29 mouse cellular contexts compared by ENCODE assay signal in the genomic region with DNA sequence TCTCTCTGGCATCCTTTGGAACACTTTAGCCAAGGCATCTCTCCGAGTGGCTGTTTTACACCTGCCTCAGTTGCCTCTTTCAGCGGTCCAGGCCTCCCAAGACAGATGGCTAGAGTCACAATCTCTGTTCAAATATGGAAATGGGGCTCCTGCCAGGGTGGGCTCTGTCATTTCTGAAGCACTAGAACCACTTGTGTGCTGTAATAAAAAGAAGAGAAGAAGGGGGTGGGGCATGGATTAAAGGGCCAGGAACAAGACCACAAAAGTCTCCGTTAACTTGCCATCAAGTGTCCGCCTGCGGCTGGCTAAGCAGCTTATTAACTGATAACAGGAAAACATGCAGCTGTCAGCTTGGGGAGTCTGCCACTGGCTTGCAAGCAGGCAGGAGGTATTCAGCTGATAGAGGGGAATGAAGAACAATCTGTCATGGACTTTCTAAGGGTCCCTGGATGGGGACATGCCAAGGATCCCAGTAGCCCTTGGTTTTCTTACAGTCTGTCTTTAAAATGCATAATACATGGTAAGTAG.
DNase-seq lines count a peak whose midpoint lies in the region; ATAC-seq and TF ChIP-seq lines count a peak whose summit lies in the region.
"Had no signal": no experiment of that assay in that cellular context is flagged by ENCODE, and none has a peak within 500 bp of the region (broad histone marks: within the 10 kb centered on the region; RNA-seq: fewer than 3 reads in every experiment).

No protein-coding gene starts in this region.

- TF ChIP-seq CTCF in midbrain, postnatal 0 days (IDR thresholded peaks at IDR 0.05) = no peak

- no peaks in the 10 kb centered on the region for H3K36me3 ChIP-seq in heart, embryonic 11.5 days (ENCODE audit: control insufficient read depth, insufficient read depth, low read length)
- no peaks in the 10 kb centered on the region for H3K36me3 ChIP-seq in midbrain, embryonic 11.5 days (ENCODE audit: control insufficient read depth, insufficient read depth, low read length)
- no peaks in the 10 kb centered on the region; the same call in 1 of the 2 replicates for H3K36me3 ChIP-seq in midbrain, postnatal 0 days (ENCODE audit: insufficient read depth, low read length)
- H3K36me3 ChIP-seq: embryonic facial prominence, embryonic 13.5 days; G1E; hindbrain, embryonic 12.5 days; kidney, embryonic 15.5 days; limb, embryonic 15.5 days had no signal

- H3K4me1 ChIP-seq in heart, embryonic 11.5 days (ENCODE audit: control insufficient read depth, insufficient read depth, low read length) = no peaks in the 10 kb centered on the region
- peaks cover 3% of the 10 kb centered on the region; the same call in 1 of the 2 replicates for H3K4me1 ChIP-seq in midbrain, embryonic 11.5 days (ENCODE audit: control insufficient read depth, insufficient read depth, low read length)
- no peaks in the 10 kb centered on the region for H3K4me1 ChIP-seq in midbrain, postnatal 0 days (ENCODE audit: insufficient read depth, low read length)
- H3K4me1 ChIP-seq: embryonic facial prominence, embryonic 13.5 days; hindbrain, embryonic 12.5 days; kidney, embryonic 15.5 days; limb, embryonic 15.5 days had no signal

- no peak for ATAC-seq in heart, embryonic 11.5 days (replicated peaks; ENCODE audit: insufficient number of reproducible peaks, low FRiP score, low TSS enrichment)
- peak; percentile 62 for ATAC-seq in midbrain, embryonic 11.5 days (ENCODE audit: low FRiP score)
- ATAC-seq in midbrain, postnatal 0 days (ENCODE audit: low FRiP score) = no peak
- ATAC-seq: intestine, postnatal 0 days; Patski had no signal

- no peaks in the 10 kb centered on the region for H3K27me3 ChIP-seq in heart, embryonic 11.5 days (ENCODE audit: control insufficient read depth, insufficient read depth, low read length)
- H3K27me3 ChIP-seq in midbrain, embryonic 11.5 days (ENCODE audit: control insufficient read depth, insufficient read depth, low read length) = no peaks in the 10 kb centered on the region
- H3K27me3 ChIP-seq in midbrain, postnatal 0 days (ENCODE audit: insufficient read depth, low read length) = no peaks in the 10 kb centered on the region
- H3K27me3 ChIP-seq: CH12.LX; embryonic facial prominence, embryonic 13.5 days; hindbrain, embryonic 12.5 days; kidney, embryonic 15.5 days; limb, embryonic 15.5 days; Patski had no signal

- H3K9me3 ChIP-seq in heart, embryonic 11.5 days (replicated peaks; ENCODE audit: control insufficient read depth, low read length) = no peaks in the 10 kb centered on the region
- H3K9me3 ChIP-seq in midbrain, embryonic 11.5 days (ENCODE audit: control insufficient read depth, low read length) = no peaks in the 10 kb centered on the region
- no peaks in the 10 kb centered on the region for H3K9me3 ChIP-seq in midbrain, postnatal 0 days (ENCODE audit: low read length)
- H3K9me3 ChIP-seq: embryonic facial prominence, embryonic 13.5 days; hindbrain, embryonic 12.5 days; kidney, embryonic 15.5 days; limb, embryonic 15.5 days had no signal

- no peak overlapping the region for H3K9ac ChIP-seq in heart, embryonic 11.5 days (ENCODE audit: low read depth, low read length)
- H3K9ac ChIP-seq in midbrain, embryonic 11.5 days (ENCODE audit: low read length) = no peak overlapping the region
- H3K9ac ChIP-seq in midbrain, postnatal 0 days (replicated peaks; ENCODE audit: low read length, poor library complexity, severe bottlenecking) = no peak overlapping the region
- H3K9ac ChIP-seq: embryonic facial prominence, embryonic 13.5 days; hindbrain, embryonic 12.5 days; kidney, embryonic 15.5 days; limb, embryonic 15.5 days; liver, embryonic 14.5 days had no signal

- no peak overlapping the region for H3K4me3 ChIP-seq in heart, embryonic 11.5 days (ENCODE audit: low read depth, low read length)
- no peak overlapping the region for H3K4me3 ChIP-seq in midbrain, embryonic 11.5 days (ENCODE audit: low read depth, low read length)
- no peak overlapping the region for H3K4me3 ChIP-seq in midbrain, postnatal 0 days (ENCODE audit: low read depth, low read length)
- H3K4me3 ChIP-seq: embryonic facial prominence, embryonic 13.5 days; erythroblast, embryonic 14.5 days; heart, adult 2 months; hindbrain, embryonic 12.5 days; kidney, embryonic 15.5 days; left cerebral cortex, adult 2 months; limb, embryonic 15.5 days had no signal

- no peak overlapping the region for H3K27ac ChIP-seq in heart, embryonic 11.5 days (ENCODE audit: low read depth, low read length)
- no peak overlapping the region for H3K27ac ChIP-seq in midbrain, embryonic 11.5 days (ENCODE audit: low read depth, low read length)
- H3K27ac ChIP-seq in midbrain, postnatal 0 days (ENCODE audit: low read depth, low read length) = no peak overlapping the region
- H3K27ac ChIP-seq: embryonic facial prominence, embryonic 13.5 days; heart, adult 2 months; hindbrain, embryonic 12.5 days; kidney, embryonic 15.5 days; left cerebral cortex, adult 2 months; limb, embryonic 15.5 days; liver, embryonic 14.5 days; macrophage had no signal

- DNase-seq in heart, adult 18-20 months = peak; percentile 10 to 26
- DNase-seq in midbrain, embryonic 11.5 days (ENCODE audit: low spot score, missing footprints) = peak; percentile 83
- DNase-seq in midbrain, postnatal 0 days (ENCODE audit: low spot score) = no peak
- peak; percentile 21 for DNase-seq in lung, postnatal 14 days
- DNase-seq in retina, embryonic 14.5 days (ENCODE audit: low spot score) = peak; percentile 3
- no peak for DNase-seq in right cerebral cortex, postnatal 4 days
- no peak for DNase-seq in adrenal gland, postnatal 25 days
- DNase-seq: B cell, adult 2 months; cerebellum, adult 18-20 months; cerebellum, postnatal 14 days; gastrocnemius, postnatal 25 days; kidney, postnatal 36 days; left cerebral cortex, postnatal 4 days; right cerebral cortex, postnatal 14 days; spleen, adult 18-20 months had no signal

- H3K4me2 ChIP-seq in heart, embryonic 11.5 days = no peak overlapping the region
- no peak overlapping the region for H3K4me2 ChIP-seq in midbrain, embryonic 11.5 days
- H3K4me2 ChIP-seq in midbrain, postnatal 0 days (ENCODE audit: low read depth, low read length, poor library complexity, severe bottlenecking) = no peak overlapping the region
- H3K4me2 ChIP-seq: embryonic facial prominence, embryonic 13.5 days; hindbrain, embryonic 12.5 days; kidney, embryonic 15.5 days; limb, embryonic 15.5 days had no signal

- WGBS in heart, embryonic 11.5 days (ENCODE audit: insufficient replicate concordance) = 45% methylated on average over 5 of the region's 5 CpGs
- 35% methylated on average over 5 of the region's 5 CpGs for WGBS in midbrain, embryonic 11.5 days
- 29% methylated on average over 5 of the region's 5 CpGs for WGBS in midbrain, postnatal 0 days

Comparison
In these comparisons a context has a peak if more than half of its experiments do, and no peak if none do; other contexts are left out.
1. DNase-seq: peak in heart, adult 18-20 months (2 of 2), midbrain, embryonic 11.5 days (single experiment), lung, postnatal 14 days (single experiment) and retina, embryonic 14.5 days (single experiment); none in midbrain, postnatal 0 days (single experiment), right cerebral cortex, postnatal 4 days (single experiment) and adrenal gland, postnatal 25 days (single experiment).